Mouse (Mus musculus) testis, adult 2 months (tissue): ENCODE data around the gene Mrpl38. TPM values are rescaled to one million over a fixed set of nuclear protein-coding genes. Genes with fewer than 3 reads are reported as not detected.
A peak's percentile ranks its signal among the peaks of the same experiment; 100 is the strongest.
"Not testable (repeated sequence)": the region's sequence is repeated elsewhere in the genome, so short reads cannot be mapped to it uniquely, and the experiment has no call there.

Experiments
- H3K27ac ChIP-seq: fragments of 200-500 bp; 2 replicates; pipeline ENCODE4 v1.5.1; 2012; ENCODE audit warnings: low read depth, low read length; ENCODE audit not compliant: control insufficient read depth, insufficient read depth
- H3K27me3 ChIP-seq: fragments of 200-500 bp; 2 replicates; pipeline ENCODE4 v1.6.1; 2012; ENCODE audit warnings: mild to moderate bottlenecking, low read length, moderate library complexity; ENCODE audit not compliant: control insufficient read depth, insufficient read depth
- H3K36me3 ChIP-seq: fragments of 200-500 bp; 2 replicates; pipeline ENCODE4 v1.6.1; 2012; ENCODE audit warnings: mild to moderate bottlenecking, low read length; ENCODE audit not compliant: control insufficient read depth, insufficient read depth
- H3K4me1 ChIP-seq: fragments of 200-500 bp; 2 replicates; pipeline ENCODE4 v1.6.1; 2012; ENCODE audit warnings: low read length; ENCODE audit not compliant: control insufficient read depth, insufficient read depth
- H3K4me3 ChIP-seq: fragments of 200-500 bp; 2 replicates; pipeline ENCODE4 v1.5.1; 2012; ENCODE audit warnings: low read depth, mild to moderate bottlenecking, low read length, moderate library complexity, mixed read lengths; ENCODE audit not compliant: control insufficient read depth
- CTCF ChIP-seq: fragments of 200-500 bp; IDR thresholded peaks from 2 replicates; pipeline ENCODE4 v1.5.1; 2012; ENCODE audit warnings: low read depth, mild to moderate bottlenecking, inconsistent platforms, low read length, moderate library complexity; ENCODE audit not compliant: control insufficient read depth, insufficient read depth, insufficient replicate concordance
- POLR2A ChIP-seq: fragments of 200-500 bp; IDR thresholded peaks from 2 replicates; pipeline ENCODE4 v1.6.1; 2012; ENCODE audit warnings: low read depth, mild to moderate bottlenecking, inconsistent platforms, low read length, moderate library complexity; ENCODE audit not compliant: control insufficient read depth
- polyA plus RNA-seq: library from polyadenylated mRNA; depleted of rRNA; stranded (reverse); fragments of >200 nt; gene quantifications from 2 replicates; pipeline ENCODE4 v1.2.3, GENCODE M21; 2012

The Mrpl38 gene
- polyA plus RNA-seq, 1 experiment = 51.3 TPM

- Histone ChIP-seq H3K4me3 (no peak overlapping the region), H3K36me3 (no peaks in the 10 kb centered on the region), H3K27me3 (no peaks in the 10 kb centered on the region), H3K4me1 (peaks cover 10% of the 10 kb centered on the region), H3K27ac (peak overlapping the region; percentile 79)
- TF ChIP-seq CTCF (no peak), POLR2A (no peak)
Measured at GRCm38 (mm10) chr11:116095573-116095972, 43.1 kb downstream of the Mrpl38 start.

- peak overlapping the region; percentile 58 for H3K27ac ChIP-seq
Measured at GRCm38 (mm10) chr11:116093771-116094565, 44.7 kb downstream of the Mrpl38 start.

GRCm38 (mm10) chr11:116092959-116093358 lies 45.7 kb downstream of the Mrpl38 start:
- H3K4me1 ChIP-seq, H3K36me3 ChIP-seq, H3K27ac ChIP-seq, H3K4me3 ChIP-seq, H3K27me3 ChIP-seq: not testable (repeated sequence)

More at GRCm38 (mm10) chr11:116093771-116094565, 44.7 kb downstream of the Mrpl38 start:
- Histone ChIP-seq H3K36me3 (no peaks in the 10 kb centered on the region), H3K27me3 (no peaks in the 10 kb centered on the region), H3K4me3 (no peak overlapping the region), H3K4me1 (peaks cover 1% of the 10 kb centered on the region; the same call in 1 of the 2 replicates)
- TF ChIP-seq CTCF = no peak
- no peak for TF ChIP-seq POLR2A

- Histone ChIP-seq H3K4me3 (no peak overlapping the region), H3K4me1 (peaks cover 4% of the 10 kb centered on the region), H3K27ac (no peak overlapping the region), H3K27me3 (no peaks in the 10 kb centered on the region), H3K36me3 (no peaks in the 10 kb centered on the region)
- TF ChIP-seq POLR2A (no peak), CTCF (no peak)
Measured at GRCm38 (mm10) chr11:116091591-116091990, 47.1 kb downstream of the Mrpl38 start.

- H3K4me3 ChIP-seq = no peak overlapping the region
- TF ChIP-seq POLR2A (no peak), CTCF (no peak)
- H3K27ac ChIP-seq = no peak overlapping the region
- H3K36me3 ChIP-seq = no peaks in the 10 kb centered on the region; the same call in 1 of the 2 replicates
- H3K27me3 ChIP-seq = no peaks in the 10 kb centered on the region
- H3K4me1 ChIP-seq = peaks cover 6% of the 10 kb centered on the region
Measured at GRCm38 (mm10) chr11:116089545-116089944, 49.1 kb downstream of the Mrpl38 start.

GRCm38 (mm10) chr11:116088741-116089394 lies 49.8 kb downstream of the Mrpl38 start:
- Histone ChIP-seq H3K27ac (peak overlapping the region; percentile 32; the same call in 1 of the 2 replicates), H3K4me1 (peaks cover 6% of the 10 kb centered on the region), H3K36me3 (no peaks in the 10 kb centered on the region; the same call in 1 of the 2 replicates), H3K4me3 (no peak overlapping the region), H3K27me3 (no peaks in the 10 kb centered on the region)
- TF ChIP-seq POLR2A (no peak), CTCF (no peak)

GRCm38 (mm10) chr11:116088188-116088587 lies 50.5 kb downstream of the Mrpl38 start:
- no peaks in the 10 kb centered on the region for H3K27me3 ChIP-seq
- TF ChIP-seq POLR2A (no peak), CTCF (no peak)
- peaks cover 6% of the 10 kb centered on the region for H3K4me1 ChIP-seq
- H3K27ac ChIP-seq = no peak overlapping the region
- no peaks in the 10 kb centered on the region; the same call in 1 of the 2 replicates for H3K36me3 ChIP-seq
- H3K4me3 ChIP-seq = peak overlapping the region; percentile 8; the same call in 1 of the 2 replicates
